Mouse (Mus musculus) testis, adult 2 months (tissue): Measurements from ENCODE around the gene Dgki.

Experiments
- CTCF ChIP-seq: fragments of 200-500 bp; IDR thresholded peaks from 2 replicates; pipeline ENCODE4 v1.5.1; 2012; ENCODE audit warnings: low read depth, mild to moderate bottlenecking, inconsistent platforms, low read length, moderate library complexity; ENCODE audit not compliant: control insufficient read depth, insufficient read depth, insufficient replicate concordance
- POLR2A ChIP-seq: fragments of 200-500 bp; IDR thresholded peaks from 2 replicates; pipeline ENCODE4 v1.6.1; 2012; ENCODE audit warnings: low read depth, mild to moderate bottlenecking, inconsistent platforms, low read length, moderate library complexity; ENCODE audit not compliant: control insufficient read depth

DNA sequence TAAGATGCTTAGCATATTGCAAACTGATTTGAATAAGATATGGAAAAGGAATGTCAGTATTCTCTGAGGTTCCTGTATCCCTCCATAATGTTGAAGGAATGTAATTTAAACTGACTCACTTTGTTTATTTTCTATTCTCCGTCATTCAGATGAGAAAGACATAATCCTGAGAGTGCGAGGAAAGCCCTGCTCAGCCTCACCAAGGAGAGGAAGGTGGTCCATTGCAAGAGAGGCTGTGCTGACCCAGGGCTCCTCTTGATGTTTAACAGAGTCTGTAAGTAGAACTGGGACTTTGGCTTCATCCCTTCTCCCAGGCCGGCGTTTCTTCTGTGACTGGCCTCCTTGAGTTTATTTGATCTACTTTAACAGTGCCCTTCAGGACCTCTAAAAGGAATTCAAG is 423.6 kb downstream of the Dgki start:
- TF ChIP-seq POLR2A: no peak
- TF ChIP-seq CTCF: no peak
